Mouse (Mus musculus) stomach, embryonic 16.5 days (tissue): Measurements from ENCODE around the gene Mrnip. TPM values are rescaled to one million over a fixed set of nuclear protein-coding genes. Genes with fewer than 3 reads are reported as not detected.

ENCODE experiments used
- ATAC-seq: fragments of 200-750 bp; cut with Nextera tagmentation; 2 replicates; pipeline ENCODE4 v1.8.0; 2017; ENCODE audit warnings: moderate number of reproducible peaks, moderate TSS enrichment; ENCODE audit not compliant: insufficient read depth, low FRiP score
- H3K27ac ChIP-seq: fragments of 300-500 bp; sonication (generic); 2 replicates; pipeline ENCODE4 v1.5.1; 2014; ENCODE audit warnings: low read length
- H3K27me3 ChIP-seq: fragments of 300-500 bp; sonication (generic); 2 replicates; pipeline ENCODE4 v1.6.1; 2014; ENCODE audit warnings: low read length, control low read depth, mixed read lengths; ENCODE audit not compliant: control insufficient read depth, insufficient read depth
- H3K36me3 ChIP-seq: fragments of 300-500 bp; sonication (generic); 2 replicates; pipeline ENCODE4 v1.6.1; 2014; ENCODE audit warnings: low read length; ENCODE audit not compliant: control insufficient read depth, insufficient read depth
- H3K4me1 ChIP-seq: fragments of 300-500 bp; sonication (generic); 2 replicates; pipeline ENCODE4 v1.6.1; 2014; ENCODE audit warnings: low read length, control low read depth, mixed read lengths; ENCODE audit not compliant: control insufficient read depth, insufficient read depth
- H3K4me2 ChIP-seq: fragments of 300-500 bp; sonication (generic); 2 replicates; pipeline ENCODE4 v1.6.1; 2014; ENCODE audit warnings: low read depth, low read length, mixed read lengths
- H3K4me3 ChIP-seq: fragments of 300-500 bp; sonication (generic); replicated peaks from 2 replicates; pipeline ENCODE4 v1.5.1; 2014; ENCODE audit warnings: mild to moderate bottlenecking, low read length
- H3K9ac ChIP-seq: fragments of 300-500 bp; sonication (generic); 2 replicates; pipeline ENCODE4 v1.6.1; 2014; ENCODE audit warnings: low read length
- H3K9me3 ChIP-seq: fragments of 300-500 bp; sonication (generic); replicated peaks from 2 replicates; pipeline ENCODE4 v1.6.1; 2016; ENCODE audit warnings: low read length, control low read depth; ENCODE audit not compliant: control insufficient read depth
- WGBS: fragments of 180-500 bp; shearing (Covaris S2); extraction: QIAGEN DNeasy Blood & Tissue Kit; methylation state at CpG from one replicate; pipeline ENCODE4 v1.1.7; 2014; 5-methylcytosine and 5-hydroxymethylcytosine counted together
- polyA plus RNA-seq: library from polyadenylated mRNA; unstranded; fragments of >200 nt; fragmentation: Nextera tagmentation; extraction: Ambion mirVana; gene quantifications from 2 replicates; pipeline ENCODE4 v1.2.1, GENCODE M21; 2015

Mrnip gene
- polyA plus RNA-seq, 1 experiment from 2014 or later: 12.5 TPM

GRCm38 (mm10) chr11:50177111-50177510 lies 2.9 kb downstream of the Mrnip start:
- no peak overlapping the region for H3K4me3 ChIP-seq
- H3K9ac ChIP-seq: no peak overlapping the region
- no peak overlapping the region for H3K27ac ChIP-seq
- no peak for ATAC-seq
- no peak overlapping the region for H3K4me2 ChIP-seq
- H3K27me3 ChIP-seq: no peaks in the 10 kb centered on the region
- H3K36me3 ChIP-seq: no peaks in the 10 kb centered on the region
- no peaks in the 10 kb centered on the region for H3K9me3 ChIP-seq
- WGBS: 67% methylated on average over 6 of the region's 6 CpGs
- H3K4me1 ChIP-seq: peaks cover 5% of the 10 kb centered on the region; the same call in 1 of the 2 replicates

GRCm38 (mm10) chr11:50178532-50179488 lies 4.6 kb downstream of the Mrnip start:
- Histone ChIP-seq H3K9ac (no peak overlapping the region), H3K4me2 (no peak overlapping the region), H3K4me1 (peaks cover 5% of the 10 kb centered on the region; the same call in 1 of the 2 replicates), H3K4me3 (no peak overlapping the region), H3K27me3 (no peaks in the 10 kb centered on the region), H3K27ac (no peak overlapping the region), H3K36me3 (no peaks in the 10 kb centered on the region), H3K9me3 (no peaks in the 10 kb centered on the region)
- ATAC-seq: no peak
- WGBS: 71% methylated on average over 5 of the region's 5 CpGs

GRCm38 (mm10) chr11:50180478-50181231 lies 6.4 kb downstream of the Mrnip start:
- ATAC-seq: no peak
- H3K4me3 ChIP-seq: no peak overlapping the region
- WGBS: 76% methylated on average over 6 of the region's 6 CpGs
- H3K36me3 ChIP-seq: no peaks in the 10 kb centered on the region
- no peaks in the 10 kb centered on the region for H3K9me3 ChIP-seq
- no peak overlapping the region for H3K27ac ChIP-seq
- 0 out of 2 replicates have a peak, but pooled peaks cover under 1% of the 10 kb centered on the region for H3K4me1 ChIP-seq
- H3K27me3 ChIP-seq: no peaks in the 10 kb centered on the region
- H3K9ac ChIP-seq: no peak overlapping the region
- no peak overlapping the region for H3K4me2 ChIP-seq

GRCm38 (mm10) chr11:50182702-50183101 lies 8.5 kb downstream of the Mrnip start:
- no peak overlapping the region for H3K27ac ChIP-seq
- no peaks in the 10 kb centered on the region for H3K36me3 ChIP-seq
- no peak overlapping the region for H3K4me2 ChIP-seq
- no peak overlapping the region for H3K9ac ChIP-seq
- H3K4me1 ChIP-seq: no peaks in the 10 kb centered on the region
- H3K27me3 ChIP-seq: no peaks in the 10 kb centered on the region
- H3K9me3 ChIP-seq: no peaks in the 10 kb centered on the region
- no peak overlapping the region for H3K4me3 ChIP-seq
- no peak for ATAC-seq
- WGBS: 70% methylated on average over 4 of the region's 4 CpGs

GRCm38 (mm10) chr11:50184788-50185187 lies 10.5 kb downstream of the Mrnip start:
- Histone ChIP-seq H3K4me3 (no peak overlapping the region), H3K9me3 (no peaks in the 10 kb centered on the region), H3K4me1 (no peaks in the 10 kb centered on the region), H3K27ac (no peak overlapping the region), H3K4me2 (no peak overlapping the region), H3K27me3 (no peaks in the 10 kb centered on the region), H3K36me3 (no peaks in the 10 kb centered on the region), H3K9ac (no peak overlapping the region)
- WGBS: 70% methylated on average over 3 of the region's 3 CpGs
- no peak for ATAC-seq

- no peaks in the 10 kb centered on the region for H3K9me3 ChIP-seq
- no peak overlapping the region for H3K4me3 ChIP-seq
- H3K4me1 ChIP-seq: no peaks in the 10 kb centered on the region
- H3K36me3 ChIP-seq: no peaks in the 10 kb centered on the region
- H3K27me3 ChIP-seq: no peaks in the 10 kb centered on the region
- 51% methylated on average over 7 of the region's 7 CpGs for WGBS
- no peak overlapping the region; the same call in 1 of the 2 replicates for H3K27ac ChIP-seq
- H3K9ac ChIP-seq: 0 out of 2 replicates have a peak overlapping the region, but pooled peaks have one; percentile 5
- no peak for ATAC-seq
- no peak overlapping the region for H3K4me2 ChIP-seq
Measured at GRCm38 (mm10) chr11:50188682-50189081, 14.4 kb downstream of the Mrnip start.

- Histone ChIP-seq H3K4me1 (peaks cover 5% of the 10 kb centered on the region; the same call in 1 of the 2 replicates), H3K4me3 (no peak overlapping the region), H3K9me3 (no peaks in the 10 kb centered on the region), H3K36me3 (no peaks in the 10 kb centered on the region), H3K9ac (no peak overlapping the region), H3K27me3 (no peaks in the 10 kb centered on the region), H3K27ac (no peak overlapping the region), H3K4me2 (no peak overlapping the region)
- 56% methylated on average over 4 of the region's 4 CpGs for WGBS
- ATAC-seq: no peak
Measured at GRCm38 (mm10) chr11:50190362-50190761, 16.1 kb downstream of the Mrnip start.

GRCm38 (mm10) chr11:50192278-50192677 lies 18.0 kb downstream of the Mrnip start:
- H3K4me3 ChIP-seq: no peak overlapping the region
- ATAC-seq: no peak
- 82% methylated on average over 3 of the region's 3 CpGs for WGBS
- no peaks in the 10 kb centered on the region for H3K36me3 ChIP-seq
- peaks cover 5% of the 10 kb centered on the region; the same call in 1 of the 2 replicates for H3K4me1 ChIP-seq
- H3K27ac ChIP-seq: no peak overlapping the region
- H3K9me3 ChIP-seq: no peaks in the 10 kb centered on the region
- no peak overlapping the region for H3K4me2 ChIP-seq
- H3K27me3 ChIP-seq: no peaks in the 10 kb centered on the region
- H3K9ac ChIP-seq: no peak overlapping the region

GRCm38 (mm10) chr11:50194070-50194469 lies 19.8 kb downstream of the Mrnip start:
- no peak for ATAC-seq
- H3K27ac ChIP-seq: no peak overlapping the region
- WGBS: 73% methylated on average over 7 of the region's 7 CpGs

More at GRCm38 (mm10) chr11:50194070-50194469, 19.8 kb downstream of the Mrnip start:
- Histone ChIP-seq H3K9ac (no peak overlapping the region; the same call in 1 of the 2 replicates), H3K9me3 (no peaks in the 10 kb centered on the region), H3K4me3 (no peak overlapping the region), H3K36me3 (no peaks in the 10 kb centered on the region; the same call in none of the 2 replicates), H3K27me3 (no peaks in the 10 kb centered on the region), H3K4me2 (no peak overlapping the region), H3K4me1 (peaks cover 5% of the 10 kb centered on the region; the same call in 1 of the 2 replicates)
